Mouse (Mus musculus) G1E (cell line): ENCODE measurements around the gene Wdr19. TPM values are rescaled to one million over a fixed set of nuclear protein-coding genes. Genes with fewer than 3 reads are reported as not detected.

ENCODE experiments used
- ATAC-seq: 2 replicates; pipeline ENCODE4 v1.8.0; 2016; ENCODE audit warnings: mild to moderate bottlenecking; ENCODE audit not compliant: insufficient number of reproducible peaks, poor library complexity, low FRiP score, severe bottlenecking; ENCODE audit errors: extremely low read depth
- DNase-seq: peaks from one replicate; pipeline ENCODE4 v3.0.0; 2012; ENCODE audit warnings: low spot score
- H3K27me3 ChIP-seq: 2 replicates; pipeline ENCODE4 v1.6.1; 2012; ENCODE audit warnings: mild to moderate bottlenecking, low read length, inconsistent platforms; ENCODE audit not compliant: insufficient read depth
- H3K36me3 ChIP-seq: replicated peaks from 2 replicates; pipeline ENCODE3; 2012; ENCODE audit warnings: mild to moderate bottlenecking, inconsistent platforms
- H3K4me1 ChIP-seq: 2 replicates; pipeline ENCODE4 v1.6.1; 2012; ENCODE audit warnings: low read depth, low read length, inconsistent platforms, mixed read lengths; ENCODE audit not compliant: insufficient read depth
- H3K4me3 ChIP-seq: 2 replicates; pipeline ENCODE4 v1.5.1; 2012; ENCODE audit warnings: low read depth, mild to moderate bottlenecking, inconsistent platforms, low read length, moderate library complexity, mixed read lengths
- H3K9me3 ChIP-seq: replicated peaks from 2 replicates; pipeline ENCODE4 v1.6.1; 2012; ENCODE audit warnings: inconsistent platforms
- CTCF ChIP-seq: IDR thresholded peaks from 2 replicates; pipeline ENCODE4 v1.5.1; 2012; ENCODE audit warnings: low read depth, low read length, inconsistent platforms, mixed read lengths
- GATA1 ChIP-seq: IDR thresholded peaks from 2 replicates; pipeline ENCODE4 v1.6.1; 2012; ENCODE audit warnings: borderline replicate concordance, low read length, inconsistent platforms, mixed read lengths
- GATA2 ChIP-seq: IDR thresholded peaks from 2 replicates; pipeline ENCODE4 v1.6.1; 2012; ENCODE audit warnings: low read depth, low read length, inconsistent platforms, borderline replicate concordance
- POLR2AphosphoS5 ChIP-seq: IDR thresholded peaks from 2 replicates; pipeline ENCODE4 v1.6.1; 2012; ENCODE audit warnings: low read depth, low read length, inconsistent platforms; ENCODE audit not compliant: insufficient replicate concordance
- TAL1 ChIP-seq: conservative IDR thresholded peaks from 2 replicates; pipeline ENCODE4 v1.6.1; 2012; ENCODE audit warnings: low read depth, low read length, inconsistent platforms, mixed read lengths
- polyA plus RNA-seq: library from polyadenylated mRNA; stranded (reverse); fragments of >175 nt; gene quantifications from 2 replicates; pipeline ENCODE4 v1.2.3, GENCODE M21; 2012
- total RNA-seq, 2 experiments: library from RNA; stranded (forward) in 1 of 2; stranded (reverse) in 1 of 2; fragments of 200-1000 nt in 1 of 2; fragments of >200 nt in 1 of 2; fragmentation: Nextera tagmentation in 1 of 2; gene quantifications; 2 replicates each; pipeline ENCODE4 v1.2.3; 2014 to 2017

Gene Wdr19
- total RNA-seq (2014; fragmentation: Nextera tagmentation) = 4.7 and 6.3 TPM in 2 replicates
- total RNA-seq (2017) = 8.7 and 10.5 TPM in 2 replicates
- polyA plus RNA-seq = 0.44 and 0.49 TPM in 2 replicates

DNA sequence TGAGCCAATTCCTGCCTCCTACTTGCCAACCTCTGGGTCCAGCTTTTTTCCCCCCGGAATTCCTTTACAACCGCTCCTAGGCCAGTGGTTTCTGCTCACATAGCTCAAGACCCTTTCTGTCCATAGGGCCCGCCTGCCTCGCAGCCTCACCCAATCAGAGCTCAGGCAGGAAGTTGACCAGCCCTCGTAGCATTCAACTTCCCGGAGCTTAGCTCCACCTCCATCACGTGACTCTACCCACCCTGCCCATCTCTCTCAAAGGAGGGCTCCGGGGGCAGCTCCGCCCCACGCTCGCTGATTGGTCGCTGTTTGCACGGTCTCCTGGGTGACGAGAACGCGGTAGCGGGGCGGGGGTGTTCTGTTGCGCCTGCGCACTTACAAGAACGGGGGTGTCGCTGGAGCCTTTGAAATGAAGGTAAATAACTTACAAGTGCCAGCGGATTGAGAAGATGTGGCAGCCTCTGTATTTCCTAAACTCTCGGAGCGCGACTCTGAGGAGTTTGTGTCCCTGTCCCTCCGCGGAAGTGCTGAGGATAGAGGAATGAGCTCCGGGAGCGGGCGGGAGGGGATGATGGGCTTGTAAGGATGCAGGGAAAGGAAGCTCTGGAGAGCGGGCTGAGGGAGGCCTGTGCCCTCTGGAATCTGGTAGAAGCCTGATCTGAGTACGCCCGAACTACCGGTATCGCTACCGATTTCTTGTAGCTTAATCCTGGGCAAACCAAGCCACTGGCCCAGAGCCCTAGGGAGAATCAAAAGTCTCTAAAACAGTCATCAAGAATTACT is at the start of gene Wdr19:
Gene Wdr19 (plus strand): TSS at position 351 of the 783 bp plus-strand sequence.
- DNase-seq (peak; percentile 95), ATAC-seq (peak; percentile 100)
- Histone ChIP-seq H3K9me3 (no peaks in the 10 kb centered on the region), H3K36me3 (no peaks in the 10 kb centered on the region), H3K4me3 (peak within 1 kb of the TSS; percentile 73), H3K27me3 (peaks cover 4% of the 10 kb centered on the region; the same call in 1 of the 2 replicates), H3K4me1 (peaks cover 16% of the 10 kb centered on the region)
- TF ChIP-seq TAL1 = no peak
- TF ChIP-seq GATA1 = no peak

DNA sequence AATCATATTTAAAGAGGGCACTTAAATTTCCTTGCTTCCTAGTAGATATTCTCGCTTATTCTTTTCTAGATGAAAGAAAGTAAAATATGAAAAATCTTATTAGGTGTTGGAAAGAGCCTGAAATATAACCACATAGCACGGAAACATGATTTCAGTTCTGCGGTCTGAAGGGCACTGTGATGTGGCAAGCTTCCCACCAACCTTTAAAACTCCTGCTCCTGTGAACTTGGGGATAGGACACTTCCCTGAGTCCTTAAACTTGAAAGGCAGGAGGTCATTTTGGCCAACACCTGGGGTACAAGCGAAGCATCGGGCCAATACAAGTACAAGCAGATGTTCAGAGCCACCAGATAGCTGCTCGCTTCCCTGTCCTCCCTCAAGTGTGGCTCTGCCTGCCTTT is 49.8 kb upstream of the Wdr19 start:
- ATAC-seq (no peak), DNase-seq (no peak)
- no peaks in the 10 kb centered on the region for H3K36me3 ChIP-seq
- no peaks in the 10 kb centered on the region for H3K4me1 ChIP-seq
- no peak for TF ChIP-seq POLR2AphosphoS5
- TF ChIP-seq TAL1 = no peak
- no peak for TF ChIP-seq GATA1
- TF ChIP-seq CTCF = no peak
- no peak for TF ChIP-seq GATA2
- H3K27me3 ChIP-seq = no peaks in the 10 kb centered on the region; the same call in 1 of the 2 replicates
- H3K4me3 ChIP-seq = no peak overlapping the region
- no peaks in the 10 kb centered on the region for H3K9me3 ChIP-seq

DNA sequence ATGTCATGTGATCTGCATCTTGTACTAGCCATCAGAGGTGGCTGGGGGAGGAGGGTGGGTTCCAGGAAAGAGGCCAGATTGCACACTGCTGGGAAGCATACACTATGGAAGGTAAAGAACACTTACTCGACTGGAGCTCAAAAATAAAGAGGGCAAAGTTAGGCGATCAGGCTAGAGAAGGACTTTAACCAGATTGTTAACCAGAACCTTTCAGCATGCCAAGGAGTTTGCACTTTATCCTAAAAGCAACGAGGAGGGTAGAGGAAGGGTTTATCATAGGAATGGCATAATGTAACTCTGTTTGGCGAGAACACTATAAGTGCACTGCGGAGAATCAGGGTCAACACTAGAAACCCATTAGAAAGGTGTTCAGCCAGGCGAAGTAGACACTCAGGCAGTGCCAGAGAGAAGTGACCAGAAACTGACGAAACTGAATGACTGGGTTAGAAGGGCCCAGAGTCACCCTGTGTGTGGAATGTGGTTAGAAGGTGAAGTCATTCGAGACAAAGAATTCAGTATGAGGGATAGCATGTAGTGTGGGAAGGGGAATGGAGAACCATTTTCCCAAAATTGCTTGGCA is 49.0 kb upstream of the Wdr19 start:
- no peak for ATAC-seq

DNA sequence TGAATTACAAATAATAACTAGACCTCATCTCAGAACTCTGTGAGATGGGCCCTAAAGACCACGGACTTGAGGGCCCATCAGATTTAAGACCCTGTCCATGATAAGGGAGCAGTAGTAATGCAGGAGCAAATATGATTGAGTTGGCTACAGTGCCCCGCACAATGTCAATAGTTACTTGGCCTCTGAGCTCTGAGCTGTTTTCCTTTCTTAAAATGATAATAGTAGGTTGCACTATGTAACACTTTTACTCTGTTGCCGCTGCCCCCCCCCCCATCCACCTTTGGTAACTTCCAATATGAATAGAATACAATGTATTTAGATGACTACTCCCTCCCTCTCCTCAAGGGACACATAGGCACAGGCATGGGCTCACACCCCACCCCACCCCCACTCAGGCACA is 48.2 kb upstream of the Wdr19 start:
- ATAC-seq (no peak), DNase-seq (no peak)
- H3K9me3 ChIP-seq = no peaks in the 10 kb centered on the region
- no peak for TF ChIP-seq TAL1
- no peak for TF ChIP-seq CTCF
- TF ChIP-seq GATA2 = no peak
- no peak for TF ChIP-seq GATA1
- TF ChIP-seq POLR2AphosphoS5 = no peak
- H3K4me3 ChIP-seq = no peak overlapping the region
- peaks cover 3% of the 10 kb centered on the region; the same call in 1 of the 2 replicates for H3K27me3 ChIP-seq
- no peaks in the 10 kb centered on the region for H3K4me1 ChIP-seq
- H3K36me3 ChIP-seq = no peaks in the 10 kb centered on the region

More for the DNA sequence above, 49.0 kb upstream of the Wdr19 start:
- H3K4me3 ChIP-seq = no peak overlapping the region
- H3K9me3 ChIP-seq = no peaks in the 10 kb centered on the region
- H3K27me3 ChIP-seq = peaks cover under 1% of the 10 kb centered on the region; the same call in 1 of the 2 replicates
- DNase-seq = no peak
- H3K4me1 ChIP-seq = no peaks in the 10 kb centered on the region
- no peak for TF ChIP-seq TAL1
- TF ChIP-seq GATA1 = no peak
- TF ChIP-seq CTCF = no peak
- no peak for TF ChIP-seq POLR2AphosphoS5
- no peak for TF ChIP-seq GATA2
- H3K36me3 ChIP-seq = no peaks in the 10 kb centered on the region

DNA sequence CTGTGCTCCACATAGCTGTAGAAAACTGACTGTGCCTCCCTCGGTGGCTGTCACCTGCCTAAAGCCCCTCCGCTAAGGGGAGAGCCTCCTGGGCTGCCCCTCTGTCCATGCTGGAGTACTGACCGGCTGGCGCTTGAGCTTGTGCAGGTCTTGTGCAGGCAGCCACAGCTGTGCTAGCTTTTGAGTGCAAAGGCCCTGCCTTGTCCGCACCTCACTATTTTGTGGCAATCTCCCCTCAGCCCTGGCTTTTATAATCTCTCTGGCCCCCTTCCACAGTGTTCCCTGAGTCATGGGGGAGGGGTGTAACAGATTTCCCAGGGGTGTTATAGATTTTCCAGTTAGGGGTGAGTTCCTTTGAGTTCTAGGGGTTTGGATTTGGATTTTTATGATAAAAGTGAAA is 47.7 kb upstream of the Wdr19 start:
- TF ChIP-seq TAL1 = no peak
- no peak for TF ChIP-seq POLR2AphosphoS5
- TF ChIP-seq GATA2 = no peak
- TF ChIP-seq GATA1 = no peak
- TF ChIP-seq CTCF = no peak
- no peak for ATAC-seq
- DNase-seq = no peak
- H3K9me3 ChIP-seq = no peaks in the 10 kb centered on the region
- H3K4me1 ChIP-seq = no peaks in the 10 kb centered on the region
- no peaks in the 10 kb centered on the region for H3K36me3 ChIP-seq
- H3K4me3 ChIP-seq = no peak overlapping the region
- H3K27me3 ChIP-seq = peaks cover 3% of the 10 kb centered on the region; the same call in 1 of the 2 replicates

DNA sequence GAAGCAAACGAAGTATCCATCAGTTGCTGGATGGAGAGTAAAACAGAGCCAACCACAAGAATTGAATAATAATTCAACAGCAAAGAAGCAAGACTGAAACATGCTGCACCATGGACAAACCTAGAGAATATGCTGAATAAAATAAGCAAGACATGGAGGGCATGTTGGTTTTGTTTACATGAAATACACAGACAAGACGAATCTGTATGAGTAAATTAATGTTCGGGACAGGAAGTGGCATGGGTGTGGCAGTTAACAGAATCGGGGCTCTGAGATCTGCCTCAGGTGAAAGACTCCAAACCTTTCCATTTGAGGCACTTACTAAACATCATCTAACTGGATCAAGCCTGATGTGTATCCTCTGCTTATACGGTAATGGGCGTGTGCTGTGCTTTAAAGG is 45.2 kb upstream of the Wdr19 start:
- H3K9me3 ChIP-seq = no peaks in the 10 kb centered on the region
- TF ChIP-seq CTCF = no peak
- TF ChIP-seq GATA2 = no peak
- no peak for TF ChIP-seq GATA1
- TF ChIP-seq POLR2AphosphoS5 = no peak
- no peak for TF ChIP-seq TAL1
- H3K27me3 ChIP-seq = peaks cover 6% of the 10 kb centered on the region; the same call in 1 of the 2 replicates
- no peaks in the 10 kb centered on the region for H3K4me1 ChIP-seq
- no peaks in the 10 kb centered on the region for H3K36me3 ChIP-seq
- H3K4me3 ChIP-seq = no peak overlapping the region
- DNase-seq (no peak), ATAC-seq (no peak)
